Mouse (Mus musculus): ENCODE data around the gene Tex44.

DNA sequence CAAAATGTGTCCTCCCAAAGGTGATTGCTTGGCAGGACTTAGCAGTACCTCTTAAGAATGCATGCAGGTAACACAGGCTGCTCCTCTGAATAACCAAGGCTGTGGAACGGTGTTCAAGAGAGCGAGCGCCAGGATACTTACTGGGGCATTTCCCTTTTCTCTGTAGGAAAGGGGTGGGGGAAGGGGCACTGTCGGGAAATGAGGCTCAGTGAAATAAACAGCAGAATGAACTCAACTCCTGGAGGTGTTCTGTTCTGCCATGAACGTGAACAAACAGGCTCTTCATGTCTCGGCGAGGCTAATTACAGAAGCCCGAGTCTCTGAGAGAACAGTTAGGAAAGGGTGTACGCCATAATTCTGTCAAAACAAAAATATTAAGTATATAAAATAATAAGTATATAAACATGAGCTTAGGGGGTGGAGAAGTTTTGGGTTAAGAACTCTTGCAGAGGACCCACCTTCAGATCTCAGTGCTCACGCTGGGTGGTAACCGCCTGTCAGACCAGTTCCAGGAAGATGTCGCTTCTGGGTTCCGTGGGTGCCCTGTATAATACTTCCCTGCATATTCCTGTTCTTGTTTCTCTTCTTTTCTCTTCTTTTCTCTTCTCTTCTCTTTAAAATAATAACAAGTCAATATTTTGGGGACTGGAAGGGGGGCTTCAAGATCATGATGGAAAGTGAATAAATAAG, 30.9 kb downstream of the Tex44 start:
- TF ChIP-seq GATA1 (IDR thresholded peaks at IDR 0.05; ENCODE audit: borderline replicate concordance, low read length) (no peak), FLI1 (IDR thresholded peaks at IDR 0.05; ENCODE audit: low read length) (no peak)
